Mouse (Mus musculus) layer of hippocampus, adult 11-12 months (tissue): ENCODE results near the gene Ldb3.

Source experiments
- DNase-seq: peaks from one replicate; pipeline ENCODE4 v3.0.0; 2022; ENCODE audit warnings: low spot score

Gene Ldb3

DNA sequence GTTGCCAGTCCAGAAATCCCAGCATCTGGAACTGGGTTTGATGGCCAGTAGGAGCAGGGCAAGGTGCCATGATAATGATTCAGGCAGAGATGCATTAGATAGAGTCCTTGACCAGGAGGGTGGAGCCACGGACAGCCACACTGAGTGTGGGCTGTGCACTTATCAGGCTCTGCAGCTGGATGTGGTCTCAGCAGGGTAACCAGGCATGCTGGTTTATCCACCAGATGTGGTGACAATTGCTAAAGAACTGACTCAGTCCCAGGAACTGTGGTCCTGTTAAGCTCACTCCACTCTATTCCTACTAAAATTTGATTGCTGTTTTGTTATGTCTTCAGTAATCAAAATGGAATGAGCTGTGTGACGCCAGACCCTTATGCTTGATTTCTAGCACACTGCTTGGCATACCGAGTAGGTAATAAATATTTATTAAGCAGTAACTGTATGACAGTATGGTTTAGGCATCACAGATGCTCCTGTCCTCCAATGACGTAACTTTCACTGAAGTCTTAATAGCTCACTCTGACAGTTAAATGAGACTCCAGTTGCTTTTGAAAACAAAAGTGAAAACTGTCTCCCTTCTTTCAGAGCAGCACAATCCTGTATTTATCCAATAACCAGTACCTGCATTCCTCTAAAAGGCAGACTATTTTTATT is 80.2 kb downstream of the Ldb3 start:
- DNase-seq: no peak

DNA sequence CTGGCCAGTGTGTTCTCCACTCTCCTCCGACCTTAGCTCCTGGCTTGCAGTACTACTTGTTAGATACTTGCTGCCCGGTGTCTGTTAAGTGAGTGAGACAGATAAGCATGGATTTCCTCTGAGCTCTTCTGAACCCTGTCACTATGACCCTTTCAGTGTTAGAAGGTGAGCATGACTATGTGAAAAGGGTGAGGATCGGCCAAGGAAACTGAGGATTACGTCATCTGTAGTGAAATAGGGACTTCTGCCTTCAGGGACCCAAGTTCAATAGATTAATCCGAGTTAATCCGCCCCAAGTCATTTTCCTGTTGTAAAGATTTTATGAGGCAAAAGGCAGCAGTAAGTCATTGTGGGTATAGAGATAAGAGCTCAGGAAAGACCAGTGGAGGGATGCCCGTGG is 83.2 kb downstream of the Ldb3 start:
- no peak for DNase-seq

DNA sequence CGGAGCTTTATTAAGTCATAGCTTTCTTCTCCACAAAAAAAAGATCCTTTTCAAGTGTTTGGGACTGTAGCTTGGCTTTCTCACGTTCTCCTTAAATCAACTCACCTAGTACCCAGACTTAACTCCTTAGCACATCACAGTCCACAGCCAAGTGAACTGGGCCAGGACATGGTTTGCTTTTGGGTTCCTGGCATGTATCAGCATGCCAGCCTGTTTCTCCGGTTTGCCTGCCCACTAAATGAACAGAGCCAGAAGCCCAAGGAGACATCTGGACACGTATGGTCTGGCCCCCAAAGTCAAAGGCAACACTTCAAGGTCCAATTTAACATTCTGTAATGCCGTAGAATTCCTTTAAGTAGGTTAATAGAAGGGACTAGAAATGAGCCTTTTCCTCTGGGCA is 84.1 kb downstream of the Ldb3 start:
- no peak for DNase-seq

DNA sequence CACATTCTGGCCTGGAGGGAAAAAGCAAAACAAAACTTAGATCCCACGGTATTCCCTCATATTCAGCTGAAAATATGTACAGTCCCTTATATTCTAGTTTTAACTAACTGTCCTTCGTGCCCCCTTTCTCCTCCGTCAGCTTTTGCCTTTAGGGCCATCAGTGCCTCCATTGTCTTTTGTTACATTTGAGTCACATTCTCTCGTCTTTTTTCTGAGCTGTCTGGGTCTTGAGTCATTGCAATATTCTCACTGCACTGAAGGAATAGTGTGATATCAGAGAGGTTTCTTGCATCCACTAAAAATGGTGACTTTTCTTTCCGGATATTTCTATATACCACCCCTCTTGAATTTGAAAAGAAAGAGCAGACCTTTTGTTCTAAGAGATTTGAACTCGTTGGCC is 84.7 kb downstream of the Ldb3 start:
- DNase-seq: no peak

DNA sequence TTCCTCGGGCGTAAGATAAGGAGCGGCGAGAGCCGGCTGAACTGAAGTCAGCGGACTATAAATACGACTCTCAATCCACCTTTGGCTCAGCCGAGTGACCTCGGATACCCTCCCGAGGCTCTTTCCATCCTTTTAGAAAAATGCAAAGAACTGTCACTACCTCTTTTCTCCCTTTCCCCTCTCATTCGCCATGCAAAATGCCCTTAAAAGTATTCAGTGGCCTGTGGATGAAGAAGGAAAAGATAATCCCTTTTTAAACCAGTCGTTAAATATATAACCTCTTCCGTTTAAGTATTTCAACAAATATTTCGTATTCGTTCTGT is 85.2 kb downstream of the Ldb3 start, which contains the start of gene Bmpr1a:
Gene Bmpr1a, minus strand, starts transcription at position 17 of the 323 bp plus-strand sequence.
- DNase-seq: no peak

DNA sequence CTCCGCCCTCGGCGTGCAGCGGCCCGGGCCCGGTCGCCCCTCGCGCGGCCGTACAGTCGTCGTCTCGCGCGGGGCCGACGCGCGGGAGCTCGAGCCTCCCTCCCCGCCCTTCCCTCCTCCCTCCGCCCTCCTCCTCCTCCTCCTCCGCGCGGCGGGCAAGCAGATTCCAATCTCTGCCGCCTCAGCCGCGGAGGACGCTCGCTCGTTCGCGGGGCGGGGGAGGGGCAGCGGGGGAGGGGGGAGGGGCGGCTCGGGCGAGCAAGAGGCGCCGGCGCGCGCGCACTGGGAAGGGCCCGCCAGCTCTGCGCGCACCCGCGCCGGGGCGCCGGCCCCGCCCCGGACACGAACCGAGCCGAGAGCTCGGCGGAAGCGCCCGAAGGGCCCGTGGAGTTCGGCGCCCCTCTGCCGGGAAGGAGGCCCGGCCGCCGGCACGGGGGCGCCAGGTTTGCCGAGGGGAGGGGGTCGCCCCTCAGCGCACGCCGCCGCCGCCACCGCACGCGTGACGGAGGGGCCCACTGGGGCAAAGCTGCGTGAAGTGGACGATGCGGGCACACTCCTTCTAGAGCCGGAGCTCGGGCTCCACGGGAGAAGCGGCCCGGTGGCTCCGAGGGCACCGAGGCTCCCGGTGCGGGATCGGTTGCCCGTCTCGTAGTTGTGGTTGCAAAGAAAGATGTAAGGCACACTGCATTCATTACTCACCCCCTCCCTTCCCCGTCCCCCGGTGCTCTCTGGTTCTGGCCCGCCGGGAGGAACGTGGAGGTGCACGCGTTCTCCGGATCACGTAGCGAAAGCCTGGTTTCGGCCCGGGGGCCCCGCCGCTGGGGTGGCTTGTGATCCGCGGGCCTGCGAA is 85.8 kb downstream of the Ldb3 start:
- DNase-seq: peak; percentile 89

DNA sequence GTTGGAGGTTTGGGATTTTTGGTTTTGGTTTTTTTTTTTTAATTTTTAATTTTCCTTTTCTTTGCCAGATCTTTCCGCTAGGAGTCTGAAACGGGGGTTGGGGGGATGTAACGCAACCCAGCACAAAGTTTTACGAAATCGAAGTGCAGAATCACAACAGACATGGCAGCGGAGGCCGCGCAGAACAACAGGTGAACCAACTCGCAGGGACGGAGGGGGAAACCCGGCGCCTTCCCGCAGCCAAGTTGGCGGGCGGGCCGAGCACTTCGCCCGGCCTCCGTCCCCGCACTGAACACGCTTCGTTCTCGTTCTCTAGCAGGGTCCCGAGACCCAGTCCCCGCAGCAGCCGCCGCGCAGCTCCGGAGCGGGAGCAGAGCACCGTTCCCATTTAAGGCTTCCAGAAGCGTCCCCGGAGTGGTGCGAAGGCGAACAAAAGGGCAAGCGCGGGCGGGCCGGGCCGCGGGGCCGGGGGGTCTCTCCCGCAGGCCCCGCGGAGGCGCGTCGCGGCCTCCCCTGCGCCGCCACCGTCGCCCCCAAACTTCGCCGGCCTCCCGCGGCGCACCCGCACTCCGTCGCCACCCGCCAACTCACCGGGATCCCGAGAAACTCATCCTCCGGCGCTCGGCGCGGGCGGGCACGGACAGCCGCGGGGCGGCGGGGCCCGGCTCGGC is 86.5 kb downstream of the Ldb3 start:
- DNase-seq: peak; percentile 31

DNA sequence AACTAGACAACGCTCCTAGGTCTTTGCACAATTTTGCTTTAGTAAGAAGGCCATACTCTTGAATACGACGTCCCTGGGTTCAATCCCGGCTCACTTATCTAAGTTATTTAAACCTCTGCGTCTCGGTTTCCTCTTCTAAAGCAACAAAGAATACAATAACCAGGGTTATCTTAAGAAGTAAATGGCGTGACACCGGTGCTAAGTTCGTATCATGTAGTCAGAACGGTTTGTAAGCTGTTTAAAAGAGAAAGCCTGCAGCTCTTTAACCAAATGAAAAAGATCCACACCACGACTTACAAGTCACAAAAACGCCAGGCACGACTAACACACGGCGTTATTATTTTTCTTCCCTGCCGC is 87.1 kb downstream of the Ldb3 start:
- no peak for DNase-seq

DNA sequence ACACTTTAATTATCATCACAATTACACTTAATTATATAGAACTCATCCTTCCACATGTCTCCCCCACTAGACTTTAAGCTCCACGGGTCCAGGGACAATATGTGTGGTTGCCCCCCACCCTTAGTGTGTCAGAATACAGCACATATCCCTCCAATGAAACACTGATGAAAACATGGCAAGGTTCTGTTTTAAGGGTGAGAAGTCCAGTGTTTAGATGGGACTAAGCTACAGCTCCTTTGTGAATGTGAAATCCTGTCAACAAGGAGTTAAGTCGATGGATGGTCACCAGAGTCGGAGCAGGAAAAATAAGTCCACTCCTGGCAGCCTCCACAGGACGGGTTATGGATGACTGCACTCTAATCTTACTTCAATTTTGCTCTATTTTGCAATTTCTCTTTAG is 88.2 kb downstream of the Ldb3 start:
- no peak for DNase-seq

DNA sequence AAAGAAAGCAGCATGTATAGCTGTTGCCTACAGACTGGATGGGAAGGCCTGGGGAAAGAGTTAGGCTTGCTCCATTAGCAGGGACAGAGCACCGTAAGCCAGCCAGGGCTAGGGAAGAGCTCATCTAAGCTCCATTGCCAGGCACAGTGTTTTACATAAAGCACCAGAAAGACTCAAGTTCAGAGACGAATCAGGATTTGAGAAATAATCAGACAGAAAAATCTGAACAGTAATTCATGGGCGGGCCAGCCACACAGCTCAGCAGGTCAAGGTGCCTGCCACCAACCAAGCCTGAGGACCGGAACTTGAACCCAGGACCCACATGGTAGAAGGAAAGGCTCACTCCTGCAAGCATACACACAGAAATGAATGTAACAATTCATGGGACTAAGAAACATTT is 88.8 kb downstream of the Ldb3 start:
- DNase-seq: no peak

DNA sequence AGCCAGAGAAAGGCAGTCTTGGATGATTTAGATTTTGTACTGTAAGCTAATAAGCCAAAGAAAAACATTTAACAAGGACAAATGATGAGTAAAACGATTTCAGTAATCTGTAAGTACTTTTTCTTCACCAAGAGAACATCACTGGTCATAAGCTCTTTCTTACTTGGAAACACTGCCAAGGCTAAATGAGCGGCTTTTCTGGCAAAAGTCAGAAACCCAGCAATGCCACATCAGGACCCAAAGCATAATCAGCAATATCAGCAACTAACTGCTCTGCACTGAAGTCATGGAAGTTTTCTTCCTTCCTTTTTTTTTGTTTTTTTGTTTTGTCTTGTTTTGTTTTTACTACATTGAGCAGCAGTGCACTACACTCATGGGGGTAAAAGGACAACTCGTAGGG is 91.1 kb downstream of the Ldb3 start:
- DNase-seq: no peak

DNA sequence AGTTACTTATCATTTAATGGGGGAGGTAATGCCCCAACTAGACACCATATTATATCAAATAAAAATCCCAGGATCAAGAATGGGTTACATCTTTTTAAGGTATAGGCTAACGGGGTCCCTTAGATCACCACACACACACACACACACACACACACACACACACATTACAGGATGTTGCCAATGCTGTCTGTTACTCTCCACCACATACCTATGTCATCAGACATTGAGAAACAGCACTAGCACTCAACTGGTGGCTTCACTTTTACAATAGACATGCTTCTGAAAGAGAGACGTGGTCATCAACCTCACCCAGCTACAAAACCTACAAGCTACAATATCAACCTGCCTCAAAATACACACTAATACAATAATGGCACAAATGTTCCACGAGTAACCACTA is 94.8 kb downstream of the Ldb3 start:
- no peak for DNase-seq

DNA sequence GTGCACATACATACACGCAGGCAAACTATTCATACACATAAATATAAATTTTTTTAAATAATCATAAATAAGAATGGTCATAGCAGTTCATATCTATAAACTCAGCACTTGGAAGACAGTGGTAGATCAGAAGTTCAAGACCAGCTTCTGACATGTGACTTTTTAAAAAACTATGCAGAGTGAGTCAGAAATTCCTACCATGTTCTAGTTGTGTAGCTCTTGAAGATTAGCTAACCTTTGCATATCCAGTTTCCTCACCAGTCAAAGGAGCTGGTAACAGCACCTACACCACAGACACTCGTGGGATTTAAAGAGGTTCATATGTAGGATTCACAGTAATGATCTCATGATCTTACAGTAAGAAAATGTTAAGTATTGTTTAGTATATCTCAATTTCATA is 95.8 kb downstream of the Ldb3 start:
- DNase-seq: no peak

DNA sequence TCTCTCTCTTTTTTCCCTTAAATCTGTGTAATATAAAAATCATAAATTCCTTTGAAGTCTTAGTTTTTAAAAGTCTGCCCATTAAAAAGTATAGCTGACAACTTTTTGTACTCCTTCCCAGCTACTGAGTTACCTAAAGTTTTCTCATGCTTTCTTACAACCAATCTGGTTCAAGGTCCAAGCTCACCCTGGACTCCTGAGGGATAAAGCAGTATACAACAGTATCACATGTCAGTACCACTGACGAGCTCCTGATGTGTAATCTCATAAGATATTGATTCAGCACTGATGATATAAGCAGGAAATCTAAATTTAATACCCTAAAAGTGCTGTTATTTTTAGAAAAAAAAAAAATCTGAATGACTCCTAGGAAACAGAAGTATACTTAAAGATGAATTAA is 97.5 kb downstream of the Ldb3 start:
- no peak for DNase-seq

DNA sequence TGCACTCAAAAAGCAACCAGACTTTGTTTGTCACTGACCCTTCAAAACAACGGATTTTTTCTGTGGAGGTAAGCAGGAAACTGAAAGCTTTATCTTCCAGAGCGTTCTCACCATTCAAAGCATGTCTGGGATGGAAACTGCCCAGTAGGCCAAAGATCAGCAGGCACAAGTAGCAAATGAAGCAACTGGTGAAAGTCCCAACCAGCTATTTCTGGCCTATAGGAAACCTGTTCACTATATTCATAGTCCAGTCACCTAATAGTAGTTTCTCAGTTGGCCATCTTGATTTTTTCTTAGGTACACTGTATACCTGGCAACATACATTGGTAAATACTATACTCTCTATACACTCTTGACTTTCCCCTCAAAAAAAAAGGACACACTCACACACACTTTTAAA is 98.6 kb downstream of the Ldb3 start:
- DNase-seq: no peak

DNA sequence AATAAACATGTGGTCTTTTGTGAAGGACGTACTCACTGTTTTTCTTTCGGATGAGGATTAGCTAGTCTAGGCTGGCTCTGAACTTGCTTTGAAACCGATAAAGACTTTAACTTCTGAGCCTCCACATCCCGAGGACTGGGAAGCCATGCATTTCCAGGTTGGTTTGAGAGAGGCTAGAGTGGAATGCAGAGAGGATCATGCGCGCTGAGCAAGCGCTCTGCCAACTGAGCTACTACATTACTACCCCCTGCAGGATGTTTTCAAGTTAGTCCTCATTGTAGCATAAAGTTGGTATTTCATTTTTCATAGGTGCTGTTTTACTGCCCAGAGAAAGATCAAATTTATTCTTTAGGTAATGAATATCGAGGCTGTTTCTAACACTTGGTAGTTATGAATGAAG is 102.3 kb downstream of the Ldb3 start:
- DNase-seq: no peak

DNA sequence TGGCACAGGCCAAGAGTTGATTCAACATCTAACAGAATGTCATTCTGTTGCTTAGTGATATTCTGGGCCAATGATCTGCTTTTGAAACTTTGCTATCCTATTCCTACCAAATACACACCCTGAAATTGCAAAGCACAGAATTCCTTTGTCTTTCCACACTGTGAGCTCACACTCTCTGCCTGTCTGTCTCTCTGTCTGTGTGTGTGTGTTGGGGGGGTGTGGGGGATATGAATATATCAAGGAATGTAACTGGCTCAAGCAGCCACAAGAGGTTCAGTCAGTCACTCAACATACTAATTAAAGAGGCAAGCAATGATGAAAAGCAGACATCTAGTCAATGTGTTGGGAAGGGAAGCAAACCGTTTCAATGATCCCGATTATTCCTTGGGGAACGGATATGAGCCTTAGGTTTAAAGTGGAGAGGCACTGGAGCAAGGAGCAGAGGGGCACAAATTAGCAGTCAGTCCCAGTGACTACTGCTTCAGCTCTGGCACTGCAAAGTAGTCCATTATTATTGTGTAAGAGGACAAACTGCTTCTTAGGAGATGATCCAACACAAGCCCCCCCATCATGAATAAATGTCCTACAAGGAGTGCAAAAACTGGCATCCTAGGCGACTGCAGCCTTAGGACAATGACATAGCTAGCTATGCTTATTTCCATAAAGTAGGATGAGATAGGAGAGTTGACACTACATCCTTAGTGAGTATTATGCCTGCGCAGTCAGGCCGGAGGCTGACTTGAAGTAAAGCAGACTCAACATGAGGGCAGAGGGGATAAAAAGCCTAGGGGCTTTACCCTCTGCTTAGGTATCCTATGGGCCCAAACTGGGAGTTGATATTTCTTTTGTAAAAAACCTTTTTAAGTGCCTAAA is 104.8 kb downstream of the Ldb3 start:
- no peak for DNase-seq
